Mouse (Mus musculus): ENCODE measurements around the gene Gm15517.
"Not testable (repeated sequence)": the region's sequence is repeated elsewhere in the genome, so short reads cannot be mapped to it uniquely, and the experiment has no call there.

DNA sequence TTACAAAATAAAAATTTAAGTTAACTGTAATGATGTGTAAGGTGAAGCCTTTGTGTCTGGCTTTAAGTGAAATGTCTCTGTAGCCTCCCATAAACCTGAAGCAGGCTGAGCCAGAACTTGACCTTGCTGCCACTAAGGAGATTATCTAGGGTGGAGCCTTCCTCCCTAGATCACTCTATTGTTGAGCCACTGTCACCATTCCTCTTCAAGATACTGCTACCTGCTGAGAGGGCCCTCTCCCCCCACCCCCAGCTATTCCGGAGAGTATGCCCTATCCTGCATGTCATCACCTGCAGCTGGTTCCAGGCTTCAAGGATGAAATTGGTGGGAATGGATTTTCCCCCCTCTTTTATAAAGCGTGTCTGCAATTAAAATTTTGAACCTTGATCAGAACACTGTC, 36.3 kb downstream of the Gm15517 start:
- not testable (repeated sequence) for TF ChIP-seq HCFC1 (IDR thresholded peaks at IDR 0.05; ENCODE audit: low read depth, low read length); POLR2AphosphoS2 (IDR thresholded peaks at IDR 0.05; ENCODE audit: low read depth, low read length); CTCF (conservative IDR thresholded peaks at IDR 0.05 in 1 of 2, IDR thresholded peaks at IDR 0.05 in 1 of 2; ENCODE audit: low read depth in 2 of 2, low read length in 2 of 2); MAZ (IDR thresholded peaks at IDR 0.05; ENCODE audit: low read depth, low read length); TBP (conservative IDR thresholded peaks at IDR 0.05; ENCODE audit: low read depth, low read length); E2F4 (IDR thresholded peaks at IDR 0.05; ENCODE audit: insufficient replicate concordance, low read depth, low read length); MAFK (IDR thresholded peaks at IDR 0.05; ENCODE audit: insufficient replicate concordance, low read length); POLR2A (IDR thresholded peaks at IDR 0.05; ENCODE audit: low read depth, low read length); USF1 (IDR thresholded peaks at IDR 0.05; ENCODE audit: low read depth, low read length); SMC3 (IDR thresholded peaks at IDR 0.05; ENCODE audit: low read depth, low read length); SIN3A (IDR thresholded peaks at IDR 0.05; ENCODE audit: low read length); MEF2A (IDR thresholded peaks at IDR 0.05; ENCODE audit: borderline replicate concordance, low read depth, low read length); EP300 (IDR thresholded peaks at IDR 0.05; ENCODE audit: low read length); CHD2 (IDR thresholded peaks at IDR 0.05; ENCODE audit: low read length)

All from CH12.LX (cell line).